Mouse (Mus musculus) kidney, adult 18-20 months (tissue): ENCODE data around the gene Ptprt.

ENCODE experiments used
- DNase-seq: peaks from one replicate; pipeline ENCODE4 v3.0.0; 2021

The Ptprt gene

GRCm38 (mm10) chr2:161902196-161902595 lies 758.8 kb downstream of the Ptprt start:
- DNase-seq: no peak

- DNase-seq: no peak
Measured at GRCm38 (mm10) chr2:161884446-161884845, 776.5 kb downstream of the Ptprt start.

GRCm38 (mm10) chr2:161882580-161882979 lies 778.4 kb downstream of the Ptprt start:
- no peak for DNase-seq

- DNase-seq: no peak
Measured at GRCm38 (mm10) chr2:161880941-161881340, 780.0 kb downstream of the Ptprt start.

GRCm38 (mm10) chr2:161865231-161865630 lies 795.7 kb downstream of the Ptprt start:
- DNase-seq: no peak

GRCm38 (mm10) chr2:161858813-161859212 lies 802.1 kb downstream of the Ptprt start:
- DNase-seq: no peak

GRCm38 (mm10) chr2:161858361-161858760 lies 802.6 kb downstream of the Ptprt start:
- DNase-seq: no peak

GRCm38 (mm10) chr2:161835001-161835400 lies 825.9 kb downstream of the Ptprt start:
- DNase-seq: no peak

- no peak for DNase-seq
Measured at GRCm38 (mm10) chr2:161833846-161834245, 827.1 kb downstream of the Ptprt start.

- DNase-seq: no peak
Measured at GRCm38 (mm10) chr2:161813326-161813725, 847.6 kb downstream of the Ptprt start.

- DNase-seq: no peak
Measured at GRCm38 (mm10) chr2:161808086-161808801, 852.7 kb downstream of the Ptprt start.

- no peak for DNase-seq
Measured at GRCm38 (mm10) chr2:161806287-161807007, 854.5 kb downstream of the Ptprt start.

GRCm38 (mm10) chr2:161799946-161800345 lies 861.0 kb downstream of the Ptprt start:
- no peak for DNase-seq

GRCm38 (mm10) chr2:161767528-161767927 lies 893.4 kb downstream of the Ptprt start:
- no peak for DNase-seq

GRCm38 (mm10) chr2:161713024-161713423 lies 947.9 kb downstream of the Ptprt start:
- DNase-seq: no peak

GRCm38 (mm10) chr2:161709316-161709715 lies 951.6 kb downstream of the Ptprt start:
- no peak for DNase-seq

- DNase-seq: no peak
Measured at GRCm38 (mm10) chr2:161706386-161706915, 954.5 kb downstream of the Ptprt start.

GRCm38 (mm10) chr2:161704811-161705210 lies 956.1 kb downstream of the Ptprt start:
- DNase-seq: no peak

- DNase-seq: peak; percentile 3
Measured at GRCm38 (mm10) chr2:161704410-161704809, 956.5 kb downstream of the Ptprt start.

GRCm38 (mm10) chr2:161695819-161696218 lies 965.1 kb downstream of the Ptprt start:
- DNase-seq: no peak

- no peak for DNase-seq
Measured at GRCm38 (mm10) chr2:161668302-161668986, 992.5 kb downstream of the Ptprt start.

- DNase-seq: no peak
Measured at GRCm38 (mm10) chr2:161661912-161662311, 999.0 kb downstream of the Ptprt start.

GRCm38 (mm10) chr2:161660827-161661226 lies 1000.1 kb downstream of the Ptprt start:
- DNase-seq: no peak

- DNase-seq: no peak
Measured at GRCm38 (mm10) chr2:161657046-161657445, 1003.9 kb downstream of the Ptprt start.
